Mouse (Mus musculus) erythroblast, embryonic 14.5 days (primary cell): ENCODE measurements around the gene Adipor2.

Source experiments
- GATA1 ChIP-seq: IDR thresholded peaks from 2 replicates; pipeline ENCODE4 v1.6.1; 2012; ENCODE audit warnings: low read length, inconsistent platforms, mixed read lengths
- TAL1 ChIP-seq: IDR thresholded peaks from 3 replicates; pipeline ENCODE4 v1.6.1; 2012; ENCODE audit warnings: low read length, inconsistent platforms, mixed read lengths

DNA sequence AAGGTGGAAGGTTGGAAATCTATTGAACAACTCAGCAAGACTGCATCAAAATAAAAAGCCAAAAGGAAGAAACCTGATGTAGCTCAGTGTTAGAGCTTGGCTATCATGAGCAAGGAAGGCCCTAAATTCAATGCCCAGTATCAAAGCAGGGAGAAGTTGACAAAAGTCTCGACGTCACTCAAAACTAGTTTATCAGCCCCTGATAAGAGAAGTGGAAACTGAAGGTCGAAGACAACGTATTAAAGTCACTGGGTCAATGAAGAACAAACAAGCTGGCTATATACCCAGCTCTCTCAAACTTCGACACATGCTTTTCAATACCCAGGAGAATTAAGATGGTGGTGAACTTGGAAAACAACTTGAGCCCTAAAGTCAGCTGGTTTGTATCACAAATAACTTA, 45.3 kb downstream of the Adipor2 start:
- TF ChIP-seq GATA1 = no peak
- TF ChIP-seq TAL1 = no peak
